Mouse (Mus musculus) heart, embryonic 11.5 days (tissue): ENCODE results near the gene Brdt. TPM values are rescaled to one million over a fixed set of nuclear protein-coding genes. Genes with fewer than 3 reads are reported as not detected.

Experiments
- ATAC-seq: fragments of 200-750 bp; cut with Nextera tagmentation; replicated peaks from 2 replicates; pipeline ENCODE4 v1.8.0; 2017; ENCODE audit warnings: moderate library complexity; ENCODE audit not compliant: insufficient number of reproducible peaks, low FRiP score, low TSS enrichment
- H3K27ac ChIP-seq: fragments of 300-500 bp; sonication (generic); 2 replicates; pipeline ENCODE4 v1.5.1; 2014; ENCODE audit warnings: mild to moderate bottlenecking, low read depth, low read length
- H3K27me3 ChIP-seq: fragments of 300-500 bp; sonication (generic); 2 replicates; pipeline ENCODE4 v1.6.1; 2014; ENCODE audit warnings: mild to moderate bottlenecking, low read length, mixed read lengths; ENCODE audit not compliant: control insufficient read depth, insufficient read depth
- H3K36me3 ChIP-seq: fragments of 300-500 bp; sonication (generic); 2 replicates; pipeline ENCODE4 v1.6.1; 2014; ENCODE audit warnings: mild to moderate bottlenecking, low read length, moderate library complexity, mixed read lengths; ENCODE audit not compliant: control insufficient read depth, insufficient read depth
- H3K4me1 ChIP-seq: fragments of 300-500 bp; sonication (generic); 2 replicates; pipeline ENCODE4 v1.6.1; 2014; ENCODE audit warnings: low read length; ENCODE audit not compliant: control insufficient read depth, insufficient read depth
- H3K4me2 ChIP-seq: fragments of 300-500 bp; sonication (generic); 2 replicates; pipeline ENCODE4 v1.6.1; 2014; ENCODE audit warnings: mild to moderate bottlenecking, moderate library complexity
- H3K4me3 ChIP-seq: fragments of 300-500 bp; sonication (generic); 2 replicates; pipeline ENCODE4 v1.5.1; 2014; ENCODE audit warnings: low read depth, low read length
- H3K9ac ChIP-seq: fragments of 300-500 bp; sonication (generic); 2 replicates; pipeline ENCODE4 v1.6.1; 2014; ENCODE audit warnings: mild to moderate bottlenecking, low read depth, low read length, moderate library complexity
- H3K9me3 ChIP-seq: fragments of 300-500 bp; sonication (generic); replicated peaks from 2 replicates; pipeline ENCODE4 v1.6.1; 2016; ENCODE audit warnings: low read length; ENCODE audit not compliant: control insufficient read depth
- WGBS: fragments of 180-500 bp; shearing (Covaris S2); extraction: QIAGEN DNeasy Blood & Tissue Kit; methylation state at CpG from one replicate; pipeline ENCODE4 v1.1.7; 2014; ENCODE audit not compliant: insufficient replicate concordance; 5-methylcytosine and 5-hydroxymethylcytosine counted together
- polyA plus RNA-seq: library from polyadenylated mRNA; unstranded; fragments of >200 nt; fragmentation: Nextera tagmentation; extraction: Ambion mirVana; gene quantifications from 2 replicates; pipeline ENCODE4 v1.2.1, GENCODE M21; 2014

Gene Brdt
- 0.87 and 0.94 TPM in 2 replicates for polyA plus RNA-seq

DNA sequence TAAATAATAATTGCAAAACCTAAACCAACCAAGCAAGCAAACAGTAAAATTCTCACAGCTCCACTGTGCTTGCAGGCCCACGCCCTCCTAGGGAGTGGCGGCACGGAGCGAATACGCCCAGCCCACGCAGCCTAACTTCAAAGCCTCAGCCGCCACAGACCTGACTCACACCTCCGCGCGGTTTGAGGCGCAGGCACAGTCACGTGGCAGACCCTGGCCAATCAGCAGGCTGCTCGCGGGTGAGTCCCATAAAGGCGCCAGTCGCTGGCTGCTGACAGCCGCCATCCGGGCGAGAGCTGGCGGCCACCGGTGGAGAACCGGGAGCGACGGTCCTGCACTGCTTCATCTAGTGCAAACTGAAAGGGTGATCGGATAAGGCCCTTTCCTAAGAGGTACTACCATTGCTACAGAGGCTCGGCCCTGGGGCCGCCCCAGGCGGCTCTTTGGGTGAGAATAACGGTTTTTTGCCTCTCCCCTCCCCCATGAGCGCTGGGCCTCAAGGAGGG, at the start of gene Brdt:
Brdt (plus strand) TSS at position 244 of the 506 bp plus-strand sequence.
- no peak for ATAC-seq
- H3K4me3 ChIP-seq, result no peak within 1 kb of the TSS
- no peak within 1 kb of the TSS for H3K9ac ChIP-seq
- no peak within 1 kb of the TSS for H3K4me2 ChIP-seq
- no peaks in the 10 kb centered on the region for H3K36me3 ChIP-seq
- WGBS, result 86% methylated on average over 30 of the region's 30 CpGs
- no peak within 1 kb of the TSS for H3K27ac ChIP-seq
- no peaks in the 10 kb centered on the region for H3K9me3 ChIP-seq
- no peaks in the 10 kb centered on the region for H3K27me3 ChIP-seq
- no peaks in the 10 kb centered on the region for H3K4me1 ChIP-seq

DNA sequence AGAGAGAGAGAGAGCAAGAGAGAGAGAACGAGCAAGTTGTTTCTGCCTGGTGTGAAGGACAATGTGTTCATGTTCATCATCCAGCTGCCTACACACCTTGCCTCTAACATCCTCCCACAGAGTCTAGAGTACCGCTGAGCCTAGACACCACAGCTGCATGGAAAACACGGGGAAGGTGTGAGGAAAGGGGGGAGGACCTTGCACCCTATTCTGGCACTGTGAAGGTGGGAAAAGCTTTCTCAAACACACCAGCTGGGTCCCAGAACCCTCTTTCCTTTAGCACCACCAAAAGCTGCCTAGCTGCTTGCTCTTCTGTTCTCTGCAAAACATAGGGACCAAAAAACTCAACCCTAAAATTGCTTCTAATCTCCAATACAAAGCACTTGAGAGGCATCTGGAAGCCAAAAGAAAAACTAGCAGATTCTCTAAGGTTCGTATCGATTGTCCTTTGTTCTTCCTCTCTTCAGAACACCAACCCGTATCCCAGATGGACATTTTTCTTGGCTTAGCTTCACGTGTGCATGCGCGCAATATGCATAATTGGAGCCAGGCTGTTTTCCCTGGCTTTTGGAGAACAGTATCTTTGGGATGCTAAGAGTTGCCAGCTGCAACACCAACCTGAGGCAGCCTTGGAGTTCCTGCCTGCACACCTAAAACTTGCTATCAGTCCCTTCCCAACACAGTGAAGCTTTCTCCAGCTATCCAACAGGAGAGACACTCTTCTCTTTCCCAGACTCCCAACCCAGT, 48.2 kb upstream of the Brdt start:
- H3K4me2 ChIP-seq, result no peak overlapping the region
- H3K27me3 ChIP-seq, result no peaks in the 10 kb centered on the region
- no peak overlapping the region for H3K4me3 ChIP-seq
- H3K4me1 ChIP-seq, result 0 out of 2 replicates have a peak, but pooled peaks cover 7% of the 10 kb centered on the region
- H3K9ac ChIP-seq, result no peak overlapping the region
- ATAC-seq, result no peak
- H3K27ac ChIP-seq, result no peak overlapping the region
- H3K36me3 ChIP-seq, result 0 out of 2 replicates have a peak, but pooled peaks cover 3% of the 10 kb centered on the region
- 66% methylated on average over 9 of the region's 9 CpGs for WGBS
- H3K9me3 ChIP-seq, result peaks cover 2% of the 10 kb centered on the region; the same call in 1 of the 2 replicates

DNA sequence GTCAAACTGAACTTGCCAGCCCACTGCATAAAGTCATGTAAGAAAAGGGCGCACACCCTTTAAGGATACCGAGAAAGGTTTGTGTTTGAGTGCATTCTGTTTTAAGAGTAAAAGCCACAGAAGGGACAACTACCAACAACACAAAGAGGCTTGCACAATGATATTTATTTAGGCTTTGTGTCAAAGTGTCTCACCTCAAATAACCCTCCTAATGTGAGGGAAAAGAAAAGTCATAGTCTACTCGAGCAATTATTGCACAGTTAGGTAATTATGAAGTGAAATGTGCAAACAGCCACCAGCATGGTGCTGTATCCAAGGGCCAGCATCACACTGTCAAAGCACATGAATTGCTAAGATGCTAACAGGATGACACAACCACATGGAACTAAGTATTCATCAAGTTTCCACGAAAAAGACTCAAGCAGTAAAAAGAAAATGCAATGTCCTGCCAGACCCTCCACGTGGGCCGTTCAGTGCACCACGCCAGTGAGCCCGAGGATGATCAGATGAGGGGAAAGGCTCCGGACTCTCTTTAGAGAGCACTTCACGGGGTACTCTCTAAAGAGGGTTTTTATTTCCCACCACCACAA, 46.9 kb upstream of the Brdt start:
- no peaks in the 10 kb centered on the region for H3K27me3 ChIP-seq
- H3K4me1 ChIP-seq, result 0 out of 2 replicates have a peak, but pooled peaks cover 11% of the 10 kb centered on the region
- no peak for ATAC-seq
- no peak overlapping the region for H3K4me2 ChIP-seq
- H3K9ac ChIP-seq, result no peak overlapping the region
- WGBS, result 73% methylated on average over 10 of the region's 10 CpGs
- no peak overlapping the region for H3K4me3 ChIP-seq
- no peak overlapping the region for H3K27ac ChIP-seq
- H3K36me3 ChIP-seq, result 0 out of 2 replicates have a peak, but pooled peaks cover 3% of the 10 kb centered on the region
- peaks cover 2% of the 10 kb centered on the region; the same call in 1 of the 2 replicates for H3K9me3 ChIP-seq

DNA sequence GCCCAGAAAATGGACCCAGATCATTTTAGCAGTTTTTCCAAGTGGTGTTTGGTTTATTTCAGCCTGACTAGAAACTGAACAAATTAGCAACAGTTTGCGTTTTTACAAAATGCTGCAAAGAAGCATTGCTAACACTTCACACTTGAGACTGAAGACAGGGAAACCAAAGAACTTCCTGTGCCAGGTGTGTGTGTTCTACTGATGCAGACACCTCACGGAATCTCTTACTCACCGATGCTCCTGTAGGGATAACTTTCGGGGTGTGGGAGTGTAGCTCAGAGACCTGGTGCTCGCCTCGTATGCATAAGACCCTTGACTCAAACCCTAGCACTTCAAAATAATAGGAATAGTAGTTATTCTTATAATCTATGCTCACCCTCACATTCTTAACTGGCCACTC, 45.4 kb upstream of the Brdt start:
- no peaks in the 10 kb centered on the region for H3K36me3 ChIP-seq
- H3K27ac ChIP-seq, result no peak overlapping the region
- ATAC-seq, result no peak
- H3K4me1 ChIP-seq, result 0 out of 2 replicates have a peak, but pooled peaks cover 6% of the 10 kb centered on the region
- WGBS, result 73% methylated on average over 6 of the region's 6 CpGs
- no peak overlapping the region for H3K9ac ChIP-seq
- no peak overlapping the region for H3K4me3 ChIP-seq
- H3K4me2 ChIP-seq, result no peak overlapping the region
- 0 out of 2 replicates have a peak, but pooled peaks cover 2% of the 10 kb centered on the region for H3K27me3 ChIP-seq
- peaks cover under 1% of the 10 kb centered on the region; the same call in 1 of the 2 replicates for H3K9me3 ChIP-seq

DNA sequence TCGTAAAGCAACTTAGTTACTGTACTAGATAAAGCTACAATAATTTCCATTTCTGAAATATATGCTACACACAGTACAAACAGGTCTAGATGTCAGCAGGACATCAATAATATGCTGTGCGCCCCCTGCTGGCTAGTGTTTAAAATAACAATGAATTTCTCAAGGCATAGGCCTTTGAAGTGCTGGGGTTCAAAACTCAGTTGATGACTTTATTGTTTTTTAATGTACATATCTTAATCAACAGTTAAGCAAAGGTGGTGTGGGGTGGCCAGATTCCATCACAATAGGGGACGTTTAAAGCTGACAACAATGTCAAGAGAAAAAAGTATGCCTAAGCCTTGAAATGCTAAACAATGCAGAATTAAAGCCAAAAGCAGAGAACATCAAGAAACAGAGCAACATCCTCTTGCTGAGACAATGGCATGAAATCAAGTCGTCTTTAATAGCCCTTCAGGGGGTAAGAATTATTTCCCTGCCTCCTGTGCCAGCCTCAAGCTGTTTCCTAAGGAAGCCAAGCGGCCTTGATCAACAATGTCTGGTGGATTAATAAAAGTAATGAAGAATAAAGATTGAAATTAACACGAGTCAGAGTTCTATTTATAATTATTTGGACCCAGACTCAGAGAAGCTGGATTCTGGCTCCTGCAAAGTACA, 43.6 kb upstream of the Brdt start:
- Histone ChIP-seq H3K9me3 (no peaks in the 10 kb centered on the region), H3K27ac (no peak overlapping the region), H3K36me3 (no peaks in the 10 kb centered on the region), H3K27me3 (0 out of 2 replicates have a peak, but pooled peaks cover 3% of the 10 kb centered on the region), H3K4me1 (0 out of 2 replicates have a peak, but pooled peaks cover 6% of the 10 kb centered on the region), H3K4me2 (peak overlapping the region; percentile 90), H3K4me3 (peak overlapping the region; percentile 86), H3K9ac (no peak overlapping the region)
- no peak for ATAC-seq
- 27% methylated on average over 6 of the region's 6 CpGs for WGBS

DNA sequence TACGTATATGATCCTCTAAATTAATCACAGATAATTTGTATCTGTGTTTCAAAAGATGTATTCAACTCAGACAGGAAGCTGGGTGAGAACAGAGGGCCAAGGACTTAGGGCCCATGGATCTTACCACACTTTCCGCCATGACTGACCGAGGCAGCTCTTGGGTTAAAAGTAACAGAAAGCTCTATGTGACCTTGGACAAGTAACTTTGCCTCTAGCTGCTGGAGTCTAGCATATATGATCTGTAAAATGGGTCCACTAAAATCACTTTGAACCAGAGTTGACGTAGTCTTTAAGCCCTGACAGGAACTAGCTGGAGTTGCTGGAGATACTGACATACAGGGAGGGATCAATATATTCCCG, 43.1 kb upstream of the Brdt start:
- H3K36me3 ChIP-seq, result no peaks in the 10 kb centered on the region
- H3K27me3 ChIP-seq, result 0 out of 2 replicates have a peak, but pooled peaks cover 3% of the 10 kb centered on the region
- peak overlapping the region; percentile 86 for H3K4me3 ChIP-seq
- peak overlapping the region; percentile 90 for H3K4me2 ChIP-seq
- H3K9ac ChIP-seq, result peak overlapping the region; percentile 82
- no peaks in the 10 kb centered on the region for H3K9me3 ChIP-seq
- 46% methylated on average over 5 of the region's 5 CpGs for WGBS
- H3K27ac ChIP-seq, result no peak overlapping the region
- 0 out of 2 replicates have a peak, but pooled peaks cover 6% of the 10 kb centered on the region for H3K4me1 ChIP-seq
- ATAC-seq, result no peak

DNA sequence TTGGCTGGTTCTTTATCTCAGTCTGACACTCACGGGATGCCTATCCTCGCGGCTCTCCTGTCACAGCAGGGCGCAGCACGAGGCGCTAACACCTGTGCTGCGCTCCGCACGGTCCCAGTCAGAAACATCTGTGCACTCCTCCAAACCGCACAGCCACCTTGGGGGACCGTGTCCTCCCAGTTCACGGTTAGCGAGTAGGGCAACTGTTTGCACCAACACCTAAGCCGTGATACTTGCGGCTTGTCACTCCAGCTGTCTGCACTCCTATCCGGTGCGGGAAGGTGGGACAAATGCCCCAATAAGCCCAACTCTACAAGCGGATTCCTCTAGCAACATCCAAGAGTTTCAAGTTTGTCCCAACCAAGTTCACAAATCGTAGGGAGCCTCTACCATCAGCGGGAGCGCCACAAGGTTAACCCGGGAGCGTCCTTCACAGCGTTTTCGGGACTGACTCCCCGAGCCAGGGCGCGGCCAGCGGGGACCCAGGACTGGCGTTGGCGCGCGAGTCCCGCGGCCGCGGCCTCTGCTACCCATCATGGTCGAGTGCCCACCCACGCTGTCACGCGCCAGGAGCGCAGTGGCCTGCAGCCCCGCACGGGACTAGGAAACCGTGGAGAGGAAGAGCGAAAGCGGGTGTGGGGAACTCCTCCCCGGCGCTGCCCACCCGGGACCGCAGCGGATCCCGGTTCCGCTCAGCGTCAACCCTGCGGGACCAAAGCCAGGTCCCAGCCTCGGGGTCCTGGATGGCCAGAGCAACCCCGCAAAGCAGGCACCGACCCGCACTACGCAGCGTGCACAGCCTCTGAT, 42.3 kb upstream of the Brdt start:
- peak overlapping the region; percentile 85 for H3K27ac ChIP-seq
- H3K9me3 ChIP-seq, result no peaks in the 10 kb centered on the region
- ATAC-seq, result peak; percentile 43
- H3K4me2 ChIP-seq, result peak overlapping the region; percentile 90
- peak overlapping the region; percentile 82 for H3K9ac ChIP-seq
- H3K4me1 ChIP-seq, result 0 out of 2 replicates have a peak, but pooled peaks cover 6% of the 10 kb centered on the region
- H3K36me3 ChIP-seq, result no peaks in the 10 kb centered on the region
- H3K4me3 ChIP-seq, result peak overlapping the region; percentile 86
- H3K27me3 ChIP-seq, result 0 out of 2 replicates have a peak, but pooled peaks cover 3% of the 10 kb centered on the region
- WGBS, result under 1% methylated on average over 62 of the region's 62 CpGs
